Mouse (Mus musculus): Measurements from ENCODE around the gene Plxnb1. TPM values are rescaled to one million over a fixed set of nuclear protein-coding genes. Genes with fewer than 3 reads are reported as not detected.
A peak's percentile ranks its signal among the peaks of the same experiment; 100 is the strongest.

Plxnb1 gene
- total RNA-seq (2021) = 10 to 100 TPM; 70.4 to 76.5 TPM
- long read RNA-seq, full-length matches to known transcripts = 5 of 70 reads
- long read RNA-seq, partial matches to known transcripts = 40 of 70 reads
- long read RNA-seq, other reads (novel, unspliced or antisense) = 25 of 70 reads

DNA sequence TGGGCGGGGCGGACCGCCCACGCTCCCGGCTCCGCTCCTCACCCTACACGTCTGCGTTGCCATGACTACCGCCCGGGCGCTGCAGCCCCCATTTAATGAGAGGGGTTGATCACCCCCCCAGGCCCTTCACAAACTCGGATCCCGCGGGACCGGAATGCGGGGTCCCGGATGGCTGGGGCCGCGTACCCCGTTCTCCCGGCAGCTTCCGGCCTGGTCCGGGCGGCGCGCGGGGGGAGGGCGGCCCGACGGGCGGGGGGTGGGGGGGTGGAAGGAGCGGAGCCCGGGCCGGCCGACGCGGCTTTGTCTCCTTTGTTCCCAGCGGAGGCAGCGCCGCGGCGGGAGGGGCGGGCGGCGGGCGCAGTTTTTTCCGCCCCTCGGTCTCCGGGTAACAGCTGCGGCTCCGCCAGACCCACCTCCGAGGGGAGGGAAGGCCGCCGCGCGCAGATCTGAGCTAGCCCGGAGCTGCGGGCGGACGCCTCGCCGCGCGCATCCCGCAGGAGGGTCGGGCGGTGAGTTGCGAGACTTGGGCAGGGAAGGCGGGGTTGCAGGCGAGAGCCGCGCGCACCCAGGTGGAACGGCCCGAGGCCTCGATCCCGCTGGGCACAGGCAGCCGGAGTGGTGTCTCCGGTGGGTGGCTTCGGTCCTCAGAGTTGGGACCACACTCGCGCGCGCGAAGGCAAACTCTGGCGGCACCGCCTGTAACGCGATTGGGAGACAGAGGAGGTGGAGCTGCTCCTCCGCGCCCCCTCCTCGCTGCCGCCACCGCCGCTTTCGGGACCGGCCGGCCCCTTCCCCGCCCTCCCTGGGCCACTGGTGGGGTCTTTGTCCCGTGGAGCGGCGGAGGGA lies at the start of gene Plxnb1:
Gene Plxnb1 (plus strand): TSS at position 253 of the 846 bp plus-strand sequence.
- DNase-seq (ENCODE audit: low spot score in 2 of 2) = peak; percentile 56 to 70

DNA sequence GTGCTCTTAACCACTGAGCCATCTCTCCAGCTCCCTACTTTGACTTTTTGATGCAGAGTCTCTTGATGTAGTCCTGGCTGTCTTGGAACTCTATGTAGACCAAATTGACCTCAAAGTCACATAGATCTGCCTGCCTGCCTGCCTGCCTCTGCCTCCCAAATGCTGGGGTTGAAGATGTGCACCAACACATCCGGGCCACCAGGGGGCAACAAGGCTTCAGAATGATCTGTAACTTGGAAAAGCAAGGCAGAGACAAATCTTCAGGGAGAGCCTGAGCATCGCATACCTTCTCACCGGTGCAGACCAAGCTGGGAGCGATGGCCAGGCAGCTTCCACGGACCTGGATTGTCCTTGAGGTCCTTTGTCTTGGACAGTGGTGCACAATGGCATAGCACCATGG lies 48.9 kb upstream of the Plxnb1 start:
- DNase-seq (ENCODE audit: low spot score in 2 of 2) = peak in 1 of 2 experiments; percentile 52

DNA sequence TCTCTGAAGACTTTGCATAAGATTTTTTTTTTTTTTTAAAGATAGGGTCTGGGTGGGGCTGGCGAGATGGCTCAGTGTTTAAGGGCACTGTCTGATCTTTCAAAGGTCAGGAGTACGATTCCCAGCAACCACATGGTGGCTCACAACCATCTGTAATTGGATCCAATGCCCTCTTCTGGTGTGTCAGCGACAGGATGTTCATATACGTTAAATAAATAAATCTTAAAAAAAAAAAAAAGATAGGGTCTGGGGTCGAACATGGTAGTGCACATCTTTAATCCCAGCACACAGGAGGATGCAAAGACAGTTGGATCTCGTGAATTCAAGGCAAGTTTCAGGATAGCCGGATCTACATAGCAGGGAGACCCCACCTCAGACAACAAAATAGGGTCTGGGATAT lies 45.9 kb upstream of the Plxnb1 start:
- no peak for DNase-seq (ENCODE audit: low spot score in 2 of 2)

DNA sequence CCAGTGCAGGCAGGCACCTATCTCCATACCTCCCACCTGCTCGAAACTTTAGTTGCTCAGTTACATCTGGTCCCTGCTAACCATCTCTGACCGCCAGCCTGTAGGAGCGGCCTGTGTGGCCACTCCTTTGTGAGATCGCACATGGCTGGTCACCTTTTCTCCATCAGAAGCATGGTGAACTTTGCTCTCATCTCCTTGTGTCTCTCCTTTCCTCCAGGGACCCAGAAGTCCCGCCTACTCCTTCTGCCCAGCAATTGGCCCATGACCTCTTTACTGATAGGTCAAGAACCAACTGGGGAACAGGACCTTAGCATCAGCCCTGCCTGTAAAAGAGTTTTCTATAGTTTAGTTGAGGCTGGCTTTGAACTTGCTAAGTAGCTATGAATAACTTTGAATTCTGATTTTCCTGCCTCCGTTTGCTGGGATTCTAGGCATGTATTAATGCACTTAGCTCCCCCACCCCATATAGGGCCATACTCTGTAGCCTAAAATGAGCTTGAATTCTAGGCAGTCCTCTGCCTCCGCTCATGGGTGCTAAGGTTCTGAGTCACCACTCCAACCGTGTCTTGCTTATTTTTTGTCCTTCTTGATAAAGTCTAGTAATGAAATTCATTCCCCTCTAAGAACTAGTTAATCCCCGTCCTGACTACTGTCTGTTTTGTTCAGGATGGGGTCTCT lies 45.1 kb upstream of the Plxnb1 start:
- no peak for DNase-seq (ENCODE audit: low spot score in 2 of 2)

DNA sequence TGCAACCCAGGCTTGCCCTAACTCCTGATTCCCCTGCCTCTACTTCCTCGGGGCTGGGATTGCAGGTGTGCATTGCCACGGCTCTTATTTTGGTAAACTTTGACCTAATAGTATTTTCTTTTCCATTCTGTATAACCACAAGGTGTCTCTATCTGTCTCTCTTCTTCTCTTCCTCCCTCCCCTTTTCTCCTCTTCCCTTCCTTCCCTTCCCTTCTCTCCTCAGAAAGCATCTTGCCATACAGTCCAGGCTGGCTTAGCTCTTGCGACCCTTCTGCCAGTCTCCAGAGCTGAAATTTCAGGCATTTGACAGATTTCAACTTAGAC lies 44.6 kb upstream of the Plxnb1 start:
- no peak for DNase-seq (ENCODE audit: low spot score in 2 of 2)

DNA sequence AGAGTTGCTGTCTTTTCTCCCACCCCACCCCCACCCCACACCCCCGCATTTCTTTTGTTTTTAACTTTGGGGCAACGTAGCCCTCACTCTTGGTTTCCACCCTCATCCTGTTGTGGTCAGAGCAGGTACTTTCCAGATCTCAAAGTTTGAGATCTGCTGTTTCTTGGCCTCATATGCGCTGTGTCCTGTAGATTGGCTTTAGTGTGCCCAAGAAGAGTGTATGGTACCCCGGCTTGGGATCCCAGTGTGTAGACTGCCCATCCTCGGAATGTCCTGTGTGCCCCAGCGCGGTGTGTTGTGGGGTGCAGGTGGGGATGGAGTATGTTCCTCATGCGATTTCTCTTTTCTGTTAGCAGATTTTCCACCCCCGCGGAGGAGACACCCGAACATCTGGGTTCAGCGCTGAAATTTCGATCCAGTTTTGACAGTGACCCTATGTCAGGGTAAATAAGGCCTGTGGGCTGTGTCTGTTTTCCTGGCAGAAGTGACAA lies 44.1 kb upstream of the Plxnb1 start:
- DNase-seq (ENCODE audit: low spot score in 2 of 2) = no peak

DNA sequence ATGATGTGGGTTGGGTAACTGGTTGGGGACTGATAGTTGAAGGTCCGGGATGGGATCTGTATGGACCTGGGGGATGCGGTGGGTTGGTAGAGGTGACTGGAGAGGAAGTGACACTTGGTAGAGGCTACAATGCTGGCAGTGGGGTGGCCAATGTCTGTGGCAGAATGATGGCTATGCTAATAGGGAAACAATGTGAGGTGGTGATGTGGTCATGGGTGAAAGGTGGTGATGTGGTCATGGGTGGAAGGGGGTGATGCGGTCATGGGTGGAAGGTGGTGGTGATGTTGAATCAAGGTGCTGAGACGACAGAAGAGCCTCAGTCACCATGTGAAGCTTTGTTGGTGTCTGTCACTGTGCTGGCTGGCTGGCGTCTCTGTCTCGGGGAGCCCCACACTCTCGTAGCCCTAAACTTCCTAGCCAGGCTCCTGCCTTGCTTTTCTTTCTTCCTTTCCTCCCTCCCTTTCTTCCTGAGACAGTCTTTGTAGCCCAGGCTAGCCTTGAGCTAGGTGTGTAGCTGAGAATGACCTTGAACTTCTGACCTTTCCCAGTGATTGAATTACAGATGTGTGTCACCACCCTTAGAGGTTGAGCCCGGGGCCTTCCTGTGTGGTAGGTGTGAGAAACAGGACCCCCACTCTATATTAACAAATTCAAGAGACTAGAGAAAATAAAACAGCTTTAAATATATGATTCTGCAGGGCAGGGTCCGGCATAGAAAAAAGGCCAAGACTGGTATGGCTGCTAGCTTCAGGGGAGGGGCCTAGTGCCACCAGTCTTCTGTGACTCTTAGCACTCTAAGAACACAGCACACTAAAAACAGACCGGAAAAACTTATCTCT lies 43.3 kb upstream of the Plxnb1 start:
- DNase-seq (ENCODE audit: low spot score in 2 of 2) = no peak

DNA sequence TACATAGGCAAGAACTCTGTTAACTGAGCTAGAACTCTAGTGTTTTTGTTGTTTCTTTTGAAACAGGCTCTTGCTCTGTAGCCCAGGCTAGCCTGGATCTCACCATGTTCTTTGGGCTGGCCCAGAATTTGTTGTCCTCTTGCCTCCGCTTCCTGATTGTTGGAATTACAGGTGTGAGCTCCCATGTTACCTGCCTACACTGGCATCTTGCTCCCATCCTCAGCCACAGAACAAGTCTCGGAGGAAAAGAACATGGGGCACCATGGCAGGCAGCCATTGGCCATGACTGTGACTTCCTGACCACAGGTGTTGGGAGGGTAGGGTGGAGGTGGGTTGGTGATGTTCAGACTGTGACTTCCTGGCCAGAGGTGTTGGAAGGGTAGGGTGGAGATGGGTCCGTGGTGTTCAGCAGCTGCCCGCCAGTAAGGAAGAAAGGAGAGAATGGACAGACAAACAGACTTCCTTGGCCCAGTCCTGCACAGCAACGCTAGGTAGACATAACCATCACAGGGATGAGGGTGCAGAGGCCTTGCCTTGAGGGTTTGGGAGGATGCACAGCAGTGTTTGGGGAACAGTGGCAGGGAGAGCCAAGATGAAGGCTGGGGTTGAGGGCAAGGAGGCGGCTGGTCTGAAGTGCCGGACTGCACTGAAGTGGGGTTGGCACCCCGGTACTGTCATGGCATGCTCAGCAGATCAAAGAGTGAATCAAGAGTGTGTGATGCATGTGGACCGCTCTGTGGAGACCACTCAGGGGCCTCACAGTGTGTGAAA lies 42.5 kb upstream of the Plxnb1 start:
- DNase-seq (ENCODE audit: low spot score in 2 of 2) = no peak

DNA sequence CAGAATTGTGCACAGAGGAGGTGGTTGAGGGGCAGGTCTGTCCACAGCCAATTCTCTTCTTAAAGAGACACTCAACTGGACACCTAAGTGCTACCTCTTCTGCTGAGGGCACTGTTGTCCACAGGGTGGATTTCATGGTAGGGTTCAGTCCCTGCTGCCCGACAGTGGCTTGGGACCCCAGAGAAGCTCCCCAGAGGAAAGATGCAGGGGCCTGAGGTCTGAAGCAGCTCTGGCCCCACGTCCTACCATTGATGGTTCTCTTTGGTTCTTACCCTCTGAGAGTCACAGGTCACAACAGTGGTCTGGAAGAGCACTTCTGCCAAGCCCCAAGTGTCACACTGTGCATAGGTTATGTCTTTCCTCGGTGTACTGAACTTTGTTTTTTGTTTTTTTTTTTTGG lies 41.8 kb upstream of the Plxnb1 start:
- no peak for DNase-seq (ENCODE audit: low spot score in 2 of 2)

DNA sequence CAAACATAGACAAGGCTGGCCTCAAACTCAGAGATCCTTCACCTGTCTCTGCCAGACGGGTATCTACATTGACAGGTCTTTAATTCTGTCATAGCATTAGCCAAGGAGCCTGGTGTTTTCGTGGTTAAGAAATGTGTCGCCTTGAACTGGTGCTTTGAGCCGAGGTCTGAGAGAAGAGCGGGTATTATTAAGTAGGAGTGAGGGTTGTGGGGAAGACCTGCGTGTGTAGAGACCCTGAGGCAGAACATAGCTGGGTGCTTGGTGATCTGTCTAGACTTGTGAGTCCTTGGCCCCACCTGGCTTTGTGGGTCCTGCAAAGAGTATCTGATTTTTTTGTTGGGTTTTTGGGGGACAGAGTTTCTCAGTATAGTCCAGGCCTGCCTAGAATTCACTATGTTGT lies 41.3 kb upstream of the Plxnb1 start:
- DNase-seq (ENCODE audit: low spot score in 2 of 2) = no peak

DNA sequence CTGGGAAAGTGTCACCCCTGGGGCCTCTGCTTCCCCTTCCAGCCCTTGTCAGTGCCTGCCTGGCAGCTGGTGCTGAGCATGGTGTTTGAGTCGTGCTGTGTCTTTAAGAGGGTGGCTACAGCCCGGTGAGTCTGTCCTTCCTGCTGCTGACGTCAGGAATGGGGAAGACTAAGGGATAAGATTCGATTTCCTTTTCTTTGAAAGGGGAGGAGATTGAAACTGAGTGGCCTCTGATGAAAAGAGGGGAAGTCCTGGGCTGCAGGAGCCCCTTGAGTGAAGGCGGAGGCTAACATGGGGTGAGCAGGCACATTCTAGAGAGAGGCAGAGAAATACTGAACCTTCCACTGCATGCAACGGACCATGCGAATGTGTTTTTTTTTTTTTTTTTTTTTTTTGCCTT lies 40.5 kb upstream of the Plxnb1 start:
- DNase-seq (ENCODE audit: low spot score in 2 of 2) = peak; percentile 75 to 80

DNA sequence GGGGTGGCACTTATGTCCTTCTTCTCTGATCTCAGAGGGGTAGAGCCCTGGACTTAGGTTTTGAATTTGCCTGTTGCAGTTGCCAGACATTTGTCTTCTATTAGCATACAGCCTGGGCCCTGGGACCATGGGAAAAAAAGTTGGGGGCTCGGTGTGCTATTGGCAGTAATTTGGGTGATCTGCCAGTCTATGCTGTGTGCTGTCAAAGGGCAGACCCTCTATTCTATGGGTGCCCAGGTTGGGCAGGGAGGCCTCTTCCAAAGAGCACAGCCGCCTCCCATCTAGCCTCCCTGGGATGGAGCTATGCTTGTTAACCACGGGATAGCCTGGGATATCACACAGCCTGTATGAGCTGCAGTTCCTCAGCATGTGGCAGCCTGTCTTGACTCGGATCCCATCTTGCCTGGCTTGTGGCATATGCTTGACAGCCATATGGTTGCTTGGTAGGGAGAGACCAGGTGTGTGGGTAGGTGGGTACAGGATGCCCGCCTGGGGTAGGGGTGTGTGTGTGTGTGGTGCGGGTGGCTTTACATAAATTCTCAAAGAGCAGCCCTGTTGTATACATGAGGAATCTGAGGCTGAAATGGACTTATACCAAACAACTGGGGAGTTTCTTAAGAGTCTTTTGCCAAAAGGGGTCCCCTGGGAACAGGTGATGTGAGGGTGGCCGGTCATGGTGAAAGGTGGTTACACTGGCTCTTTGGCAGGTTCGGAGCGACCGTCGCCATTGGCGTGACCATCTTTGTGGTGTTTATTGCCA lies 39.7 kb upstream of the Plxnb1 start:
- no peak for DNase-seq (ENCODE audit: low spot score in 2 of 2)

DNA sequence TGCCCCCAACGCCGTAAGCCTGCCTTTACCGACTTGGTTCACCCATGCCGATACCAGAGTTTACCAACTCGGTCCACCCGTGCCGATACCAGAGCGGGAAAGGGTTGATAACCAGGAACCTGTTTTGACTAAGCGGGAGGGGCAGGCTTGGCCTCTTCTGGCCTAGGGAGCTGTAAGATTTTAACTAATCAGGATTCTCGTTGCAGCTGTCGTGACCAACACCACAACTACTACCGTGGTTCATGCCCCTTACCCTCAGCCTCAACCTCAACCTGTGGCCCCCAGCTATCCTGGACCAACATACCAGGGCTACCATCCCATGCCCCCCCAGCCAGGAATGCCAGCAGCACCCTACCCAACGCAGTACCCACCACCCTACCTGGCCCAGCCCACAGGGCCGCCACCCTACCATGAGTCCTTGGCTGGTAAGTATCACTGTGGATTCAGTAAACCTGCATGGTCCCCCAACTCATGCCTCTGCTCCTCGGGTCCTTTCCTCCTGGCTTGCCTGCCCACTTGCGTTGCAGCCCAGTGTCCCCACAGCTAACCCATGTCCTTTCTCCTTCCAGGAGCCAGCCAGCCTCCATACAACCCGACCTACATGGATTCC lies 39.0 kb upstream of the Plxnb1 start:
- DNase-seq (ENCODE audit: low spot score in 2 of 2) = no peak

DNA sequence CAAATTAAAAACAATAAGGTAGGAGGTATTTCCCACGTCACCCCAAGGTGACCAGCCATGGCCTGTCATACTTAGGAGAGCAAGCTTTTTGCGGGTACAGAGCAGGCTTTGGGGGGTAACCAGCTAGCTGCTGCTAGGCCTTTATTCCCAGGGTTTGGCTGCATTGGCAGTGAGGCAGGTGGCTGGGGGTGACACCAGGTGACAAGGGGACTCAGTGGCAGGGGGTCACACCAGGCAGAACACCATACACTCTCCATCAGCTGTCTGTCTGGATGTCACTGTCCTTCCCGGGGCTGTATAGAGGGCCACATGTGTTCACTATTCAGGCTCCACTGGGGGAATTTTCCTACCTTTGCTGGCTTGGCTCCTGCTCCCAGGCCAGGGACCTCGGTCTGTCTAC lies 38.3 kb upstream of the Plxnb1 start:
- no peak for DNase-seq (ENCODE audit: low spot score in 2 of 2)

DNA sequence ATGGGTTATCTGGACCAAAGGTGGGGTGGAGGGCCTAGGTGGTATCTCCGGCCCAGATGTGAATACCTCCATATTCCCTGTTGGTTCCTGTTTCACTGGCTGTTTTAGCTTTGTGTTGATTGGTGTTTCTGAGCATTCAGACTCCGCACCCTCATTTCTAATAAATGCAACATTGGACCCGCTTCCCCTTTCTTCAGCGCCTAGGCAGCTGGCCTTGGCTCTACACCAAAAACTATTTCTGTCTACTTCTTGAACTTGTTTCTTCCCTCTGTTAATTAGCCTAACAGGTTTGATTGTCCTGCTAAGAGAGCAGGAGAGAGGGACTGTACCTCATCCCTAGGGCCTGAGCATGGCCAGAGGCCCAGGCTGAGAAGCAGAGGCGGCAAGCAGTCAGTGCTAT lies 37.6 kb upstream of the Plxnb1 start:
- no peak for DNase-seq (ENCODE audit: low spot score in 2 of 2)

DNA sequence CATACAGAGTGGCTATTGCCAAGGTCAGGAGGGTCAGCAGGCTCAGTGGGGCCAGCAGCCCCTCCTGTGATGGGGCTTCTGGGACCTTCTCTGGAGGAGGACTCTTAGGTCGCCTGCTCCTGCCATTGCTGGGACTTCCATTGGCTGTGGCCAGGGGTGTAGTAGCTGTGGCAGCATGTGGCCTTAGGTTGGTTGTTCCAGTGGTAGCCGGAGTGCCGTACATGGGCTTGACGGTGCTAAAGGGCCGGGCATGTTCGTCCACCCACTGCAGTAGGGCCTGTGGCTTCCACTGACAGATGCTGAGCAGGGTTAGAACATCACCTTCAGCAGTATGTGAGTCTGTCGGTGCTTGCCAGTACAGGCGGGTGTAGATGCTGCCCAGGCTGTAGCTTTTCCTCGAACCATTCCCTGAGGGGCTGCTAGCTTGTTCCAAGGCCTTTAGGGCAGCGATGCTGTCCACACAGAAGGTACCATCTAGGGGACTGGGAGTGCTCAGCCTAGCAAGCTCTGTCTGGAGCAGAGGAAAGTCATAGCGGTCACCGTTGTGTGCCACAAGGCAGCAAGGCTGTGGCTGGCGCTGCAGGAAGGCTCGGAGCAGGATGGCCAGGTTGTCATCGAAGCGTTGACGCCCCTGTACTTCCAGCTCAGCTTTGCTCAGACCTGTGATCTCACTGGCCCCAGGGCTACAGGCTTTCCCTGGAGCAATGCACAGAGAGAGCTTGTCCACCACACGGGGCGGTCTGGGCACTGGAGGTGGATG lies 37.0 kb upstream of the Plxnb1 start:
- no peak for DNase-seq (ENCODE audit: low spot score in 2 of 2)

DNA sequence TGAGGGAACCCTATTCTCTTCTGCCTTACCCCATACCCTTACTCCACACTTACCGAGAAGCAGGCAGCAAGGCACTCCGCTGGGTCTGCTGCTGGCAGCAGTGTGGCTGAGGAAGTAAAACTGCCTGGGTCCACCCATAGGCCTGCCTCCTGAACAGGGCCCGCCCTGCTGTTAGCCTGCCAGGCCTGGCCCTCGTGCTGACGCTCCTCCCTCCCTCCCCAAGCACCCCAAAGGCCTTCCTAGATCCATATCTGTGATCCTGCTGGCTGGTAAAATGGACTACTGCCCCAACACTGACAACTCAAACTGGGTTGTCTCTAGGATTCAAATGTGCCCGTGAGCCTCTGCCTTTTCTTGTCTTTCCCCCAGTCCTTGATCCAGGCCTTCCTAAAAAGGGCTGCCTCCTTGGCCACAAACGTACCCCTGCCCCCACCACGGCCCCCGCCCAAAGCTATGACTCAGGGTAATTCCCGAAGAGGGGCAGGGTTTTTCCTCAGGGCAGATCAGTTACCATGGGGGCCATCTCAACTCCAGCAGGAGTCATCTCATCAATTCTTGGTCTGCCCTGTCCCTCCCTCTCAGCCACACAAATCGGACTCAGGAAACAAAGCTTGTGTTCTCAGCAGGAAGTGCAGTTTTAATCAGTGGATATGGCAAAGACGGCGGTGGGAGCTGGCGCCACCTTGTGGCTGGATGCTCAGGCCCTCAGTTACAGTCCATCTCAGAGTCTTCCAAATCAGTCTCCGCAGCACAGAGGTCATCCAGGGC lies 35.9 kb upstream of the Plxnb1 start, which contains the start of gene Trex1:
Gene Trex1 (minus strand): TSS at position 599 of the 768 bp plus-strand sequence.
- peak; percentile 78 to 95 for DNase-seq (ENCODE audit: low spot score in 2 of 2)
